ENCODE assay signal across 18 mouse cellular contexts in the genomic region with DNA sequence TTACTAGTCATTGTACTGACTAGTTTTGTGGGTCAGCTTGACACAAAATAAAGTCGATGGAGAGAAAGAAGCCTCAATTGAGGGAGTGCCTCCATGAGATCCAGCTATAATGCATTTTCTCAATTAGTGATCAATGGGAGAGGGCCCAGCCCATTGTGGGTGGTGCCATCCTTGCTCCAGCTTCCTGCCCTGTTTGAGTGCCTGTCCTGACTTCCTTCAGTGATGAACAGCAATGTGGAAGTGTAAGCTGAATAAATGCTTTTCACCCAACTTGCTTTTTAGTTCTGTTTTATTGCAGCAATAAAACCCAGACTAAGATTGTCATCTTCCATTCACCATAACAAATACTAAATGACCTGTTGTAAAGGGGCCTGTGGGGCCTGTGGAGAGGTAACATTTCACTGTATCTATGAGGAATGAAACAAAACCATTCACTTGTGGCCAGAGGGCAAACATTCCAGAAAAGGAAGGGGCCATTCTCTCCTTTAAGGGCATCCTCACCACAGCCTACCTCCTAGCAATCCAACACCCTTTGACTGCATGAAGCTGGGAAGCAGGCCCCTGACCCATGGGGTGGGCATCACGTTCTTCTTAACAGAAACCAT. TPM values are rescaled to one million over a fixed set of nuclear protein-coding genes. Genes with fewer than 3 reads are reported as not detected.
A peak's percentile ranks its signal among the peaks of the same experiment; 100 is the strongest.
DNase-seq lines count a peak whose midpoint lies in the region; ATAC-seq and TF ChIP-seq lines count a peak whose summit lies in the region.
"Had no signal": no experiment of that assay in that cellular context is flagged by ENCODE, and none has a peak within 500 bp of the region (broad histone marks: within the 10 kb centered on the region; RNA-seq: fewer than 3 reads in every experiment).

No protein-coding gene starts in this region.

- H3K27ac ChIP-seq in limb, embryonic 15.5 days, result peak overlapping the region; percentile 38
- no peak overlapping the region for H3K27ac ChIP-seq in limb, embryonic 10.5 days
- H3K27ac ChIP-seq in hindbrain, embryonic 16.5 days (ENCODE audit: low read depth, low read length), result peak overlapping the region; percentile 77
- H3K27ac ChIP-seq in neural tube, embryonic 14.5 days (ENCODE audit: low read depth, low read length), result peak overlapping the region; percentile 60; the same call in 1 of the 2 replicates
- H3K27ac ChIP-seq in liver, postnatal 0 days (ENCODE audit: low read depth), result no peak overlapping the region
- H3K27ac ChIP-seq: embryonic facial prominence, embryonic 15.5 days; forebrain, embryonic 15.5 days; heart, embryonic 13.5 days; kidney, embryonic 15.5 days; liver, embryonic 15.5 days; macrophage; stomach, postnatal 0 days had no signal

- intact Hi-C loops in heart, postnatal 25 days (cut with DNase I), result no loop called here

- H3K4me3 ChIP-seq in limb, embryonic 15.5 days, result no peak overlapping the region
- no peak overlapping the region for H3K4me3 ChIP-seq in limb, embryonic 10.5 days
- no peak overlapping the region for H3K4me3 ChIP-seq in hindbrain, embryonic 16.5 days (ENCODE audit: low read length)
- no peak overlapping the region for H3K4me3 ChIP-seq in neural tube, embryonic 14.5 days (ENCODE audit: low read depth, low read length)
- no peak overlapping the region for H3K4me3 ChIP-seq in liver, postnatal 0 days (ENCODE audit: low read depth, low read length)
- H3K4me3 ChIP-seq: embryonic facial prominence, embryonic 15.5 days; forebrain, embryonic 15.5 days; heart, embryonic 13.5 days; kidney, embryonic 15.5 days; liver, embryonic 15.5 days had no signal

- no peak for TF ChIP-seq EP300 in liver, postnatal 0 days (IDR thresholded peaks at IDR 0.05; ENCODE audit: low read depth)

- no peaks in the 10 kb centered on the region for H3K9me3 ChIP-seq in limb, embryonic 15.5 days
- no peaks in the 10 kb centered on the region for H3K9me3 ChIP-seq in limb, embryonic 10.5 days (replicated peaks)
- H3K9me3 ChIP-seq in hindbrain, embryonic 16.5 days (ENCODE audit: control insufficient read depth, low read length), result no peaks in the 10 kb centered on the region
- H3K9me3 ChIP-seq in neural tube, embryonic 14.5 days (ENCODE audit: control insufficient read depth, low read length), result no peaks in the 10 kb centered on the region
- H3K9me3 ChIP-seq in liver, postnatal 0 days (ENCODE audit: low read length), result no peaks in the 10 kb centered on the region
- H3K9me3 ChIP-seq: embryonic facial prominence, embryonic 15.5 days; forebrain, embryonic 15.5 days; heart, embryonic 13.5 days; kidney, embryonic 15.5 days; liver, embryonic 15.5 days had no signal

- DNase-seq in heart, adult 11 months, result peak; percentile 27
- DNase-seq in heart, postnatal 25 days (ENCODE audit: low spot score), result no peak
- no peak for DNase-seq in limb, embryonic 10.5 days (ENCODE audit: low spot score)
- DNase-seq in adrenal gland, adult 8-10 months, result no peak
- no peak for DNase-seq in liver, postnatal 0 days
- DNase-seq: cerebellum, adult 9-10 months; kidney, adult 11 months; kidney, postnatal 36 days had no signal

- no peak overlapping the region for H3K4me2 ChIP-seq in limb, embryonic 15.5 days
- no peak overlapping the region for H3K4me2 ChIP-seq in hindbrain, embryonic 16.5 days (ENCODE audit: low read length)
- H3K4me2 ChIP-seq in neural tube, embryonic 14.5 days (ENCODE audit: low read depth, low read length), result no peak overlapping the region
- no peak overlapping the region for H3K4me2 ChIP-seq in liver, postnatal 0 days (ENCODE audit: low read depth, low read length)
- H3K4me2 ChIP-seq: embryonic facial prominence, embryonic 15.5 days; forebrain, embryonic 15.5 days; heart, embryonic 13.5 days; kidney, embryonic 15.5 days; liver, embryonic 15.5 days had no signal

- H3K4me1 ChIP-seq in limb, embryonic 15.5 days, result peaks cover 32% of the 10 kb centered on the region
- H3K4me1 ChIP-seq in limb, embryonic 10.5 days, result peaks cover 34% of the 10 kb centered on the region
- peaks cover 18% of the 10 kb centered on the region for H3K4me1 ChIP-seq in hindbrain, embryonic 16.5 days (ENCODE audit: control insufficient read depth, insufficient read depth, low read depth, low read length)
- H3K4me1 ChIP-seq in neural tube, embryonic 14.5 days (ENCODE audit: control insufficient read depth, insufficient read depth, low read length), result peaks cover 19% of the 10 kb centered on the region
- H3K4me1 ChIP-seq in liver, postnatal 0 days (ENCODE audit: insufficient read depth), result peaks cover 5% of the 10 kb centered on the region; the same call in 1 of the 2 replicates
- H3K4me1 ChIP-seq: liver, embryonic 15.5 days had no signal

- H3K27me3 ChIP-seq in limb, embryonic 15.5 days, result no peaks in the 10 kb centered on the region
- H3K27me3 ChIP-seq in limb, embryonic 10.5 days (ENCODE audit: low read depth, poor library complexity, severe bottlenecking), result no peaks in the 10 kb centered on the region
- no peaks in the 10 kb centered on the region for H3K27me3 ChIP-seq in hindbrain, embryonic 16.5 days (replicated peaks; ENCODE audit: control insufficient read depth, insufficient read depth, low read length)
- no peaks in the 10 kb centered on the region for H3K27me3 ChIP-seq in neural tube, embryonic 14.5 days (ENCODE audit: control insufficient read depth, insufficient read depth, low read length)
- H3K27me3 ChIP-seq in liver, postnatal 0 days (ENCODE audit: insufficient read depth, low read length), result no peaks in the 10 kb centered on the region
- H3K27me3 ChIP-seq: embryonic facial prominence, embryonic 15.5 days; forebrain, embryonic 15.5 days; heart, embryonic 13.5 days; kidney, embryonic 15.5 days; liver, embryonic 15.5 days had no signal

- 64% methylated on average over 2 of the region's 2 CpGs for WGBS in limb, embryonic 15.5 days
- 65% methylated on average over 2 of the region's 2 CpGs for WGBS in limb, embryonic 10.5 days
- 39% methylated on average over 2 of the region's 2 CpGs for WGBS in hindbrain, embryonic 16.5 days
- 20% methylated on average over 2 of the region's 2 CpGs for WGBS in neural tube, embryonic 14.5 days
- WGBS in liver, postnatal 0 days (ENCODE audit: insufficient replicate concordance), result 79% methylated on average over 2 of the region's 2 CpGs

- ATAC-seq in limb, embryonic 15.5 days (ENCODE audit: insufficient number of reproducible peaks, low FRiP score, low TSS enrichment, low read depth), result no peak
- ATAC-seq in hindbrain, embryonic 16.5 days, result peak; percentile 37
- ATAC-seq in neural tube, embryonic 14.5 days (ENCODE audit: low read depth), result no peak
- ATAC-seq in liver, postnatal 0 days, result no peak

- peaks cover 5% of the 10 kb centered on the region; the same call in 1 of the 2 replicates for H3K36me3 ChIP-seq in limb, embryonic 15.5 days
- H3K36me3 ChIP-seq in limb, embryonic 10.5 days, result peaks cover 11% of the 10 kb centered on the region
- H3K36me3 ChIP-seq in hindbrain, embryonic 16.5 days (ENCODE audit: control insufficient read depth, insufficient read depth, low read length), result peaks cover 4% of the 10 kb centered on the region; the same call in 1 of the 2 replicates
- H3K36me3 ChIP-seq in neural tube, embryonic 14.5 days (ENCODE audit: control insufficient read depth, insufficient read depth, low read length), result no peaks in the 10 kb centered on the region
- H3K36me3 ChIP-seq in liver, postnatal 0 days (replicated peaks; ENCODE audit: insufficient read depth, low read length), result no peaks in the 10 kb centered on the region
- H3K36me3 ChIP-seq: forebrain, embryonic 15.5 days; liver, embryonic 15.5 days had no signal

- no peak overlapping the region for H3K9ac ChIP-seq in limb, embryonic 15.5 days
- H3K9ac ChIP-seq in hindbrain, embryonic 16.5 days (ENCODE audit: low read depth, low read length), result no peak overlapping the region
- H3K9ac ChIP-seq in neural tube, embryonic 14.5 days (replicated peaks; ENCODE audit: low read depth, low read length), result no peak overlapping the region
- H3K9ac ChIP-seq in liver, postnatal 0 days (replicated peaks), result no peak overlapping the region
- H3K9ac ChIP-seq: embryonic facial prominence, embryonic 15.5 days; forebrain, embryonic 15.5 days; kidney, embryonic 15.5 days; liver, embryonic 15.5 days had no signal

- TF ChIP-seq CTCF in liver, postnatal 0 days (IDR thresholded peaks at IDR 0.05; ENCODE audit: low read depth), result no peak

RNA-seq across cellular contexts. Expression of a gene that starts 37.9 kb away (rescaled TPM):
- under 1 TPM; 0.50 to 0.70 TPM for total RNA-seq in heart, postnatal 25 days (2021)
- 55.9 and 61.4 TPM in 2 replicates for polyA plus RNA-seq in limb, embryonic 15.5 days (2015; fragmentation: Nextera tagmentation; extraction: Ambion mirVana)
- polyA plus RNA-seq in limb, embryonic 10.5 days (2016; fragmentation: Nextera tagmentation; extraction: Ambion mirVana), result 19.8 TPM in 2 replicates
- polyA plus RNA-seq in hindbrain, embryonic 16.5 days (2015; fragmentation: Nextera tagmentation; extraction: Ambion mirVana), result 13.7 and 20.2 TPM in 2 replicates
- 15.0 and 17.3 TPM in 2 replicates for polyA plus RNA-seq in neural tube, embryonic 14.5 days (2014; fragmentation: Nextera tagmentation; extraction: Ambion mirVana)
- 1 to 10 TPM; 3.6 to 7.0 (median 5.8) TPM for total RNA-seq in adrenal gland, adult 8-10 months (2022)
- polyA plus RNA-seq in liver, postnatal 0 days (2015; fragmentation: Nextera tagmentation; extraction: Ambion mirVana), result 1.0 and 1.4 TPM in 2 replicates

Comparison
In these comparisons a context has a peak if more than half of its experiments do, and no peak if none do; other contexts are left out.
1. H3K27ac ChIP-seq: peak in limb, embryonic 15.5 days (single experiment), hindbrain, embryonic 16.5 days (single experiment) and neural tube, embryonic 14.5 days (single experiment); none in limb, embryonic 10.5 days (single experiment) and liver, postnatal 0 days (single experiment).